Mouse (Mus musculus): ENCODE measurements around the gene Lats1. TPM values are rescaled to one million over a fixed set of nuclear protein-coding genes. Genes with fewer than 3 reads are reported as not detected.

Lats1 gene
- total RNA-seq (2017), result 13.5 to 30.5 TPM (median 15.2 TPM) in 3 replicates

- ATAC-seq (replicated peaks; ENCODE audit: insufficient number of reproducible peaks, low FRiP score, low TSS enrichment, poor library complexity, severe bottlenecking), result peak; percentile 59
Observed at GRCm38 (mm10) chr10:7680731-7681301, at the start of gene Lats1, which contains the start of gene Pcmt1. TSS of gene Lats1 (plus strand) at chr10:7681214. TSS of gene Pcmt1 (minus strand) at chr10:7681136.

- no peak for ATAC-seq (replicated peaks; ENCODE audit: insufficient number of reproducible peaks, low FRiP score, low TSS enrichment, poor library complexity, severe bottlenecking)
Observed at GRCm38 (mm10) chr10:7640366-7640765, 40.6 kb upstream of the Lats1 start.

GRCm38 (mm10) chr10:7645911-7646310 is 35.1 kb upstream of the Lats1 start:
- no peak for ATAC-seq (replicated peaks; ENCODE audit: insufficient number of reproducible peaks, low FRiP score, low TSS enrichment, poor library complexity, severe bottlenecking)

- no peak for ATAC-seq (replicated peaks; ENCODE audit: insufficient number of reproducible peaks, low FRiP score, low TSS enrichment, poor library complexity, severe bottlenecking)
Observed at GRCm38 (mm10) chr10:7649059-7649458, 32.0 kb upstream of the Lats1 start.

GRCm38 (mm10) chr10:7651057-7651456 is 30.0 kb upstream of the Lats1 start:
- no peak for ATAC-seq (replicated peaks; ENCODE audit: insufficient number of reproducible peaks, low FRiP score, low TSS enrichment, poor library complexity, severe bottlenecking)

GRCm38 (mm10) chr10:7662471-7663141 is 18.4 kb upstream of the Lats1 start:
- ATAC-seq (replicated peaks; ENCODE audit: insufficient number of reproducible peaks, low FRiP score, low TSS enrichment, poor library complexity, severe bottlenecking), result peak; percentile 45

GRCm38 (mm10) chr10:7663159-7664026 is 17.6 kb upstream of the Lats1 start:
- peak; percentile 37 for ATAC-seq (replicated peaks; ENCODE audit: insufficient number of reproducible peaks, low FRiP score, low TSS enrichment, poor library complexity, severe bottlenecking)

GRCm38 (mm10) chr10:7664027-7664526 is 16.9 kb upstream of the Lats1 start:
- ATAC-seq (replicated peaks; ENCODE audit: insufficient number of reproducible peaks, low FRiP score, low TSS enrichment, poor library complexity, severe bottlenecking), result no peak

GRCm38 (mm10) chr10:7664889-7665288 is 16.1 kb upstream of the Lats1 start:
- ATAC-seq (replicated peaks; ENCODE audit: insufficient number of reproducible peaks, low FRiP score, low TSS enrichment, poor library complexity, severe bottlenecking), result no peak

GRCm38 (mm10) chr10:7667342-7667802 is 13.6 kb upstream of the Lats1 start, which contains the start of gene Nup43:
TSS of gene Nup43 (plus strand) at chr10:7667503.
- ATAC-seq (replicated peaks; ENCODE audit: insufficient number of reproducible peaks, low FRiP score, low TSS enrichment, poor library complexity, severe bottlenecking), result peak; percentile 87

GRCm38 (mm10) chr10:7673673-7674072 is 7.3 kb upstream of the Lats1 start:
- ATAC-seq (replicated peaks; ENCODE audit: insufficient number of reproducible peaks, low FRiP score, low TSS enrichment, poor library complexity, severe bottlenecking), result peak; percentile 85

- ATAC-seq (replicated peaks; ENCODE audit: insufficient number of reproducible peaks, low FRiP score, low TSS enrichment, poor library complexity, severe bottlenecking), result peak; percentile 38; the same call in 1 of the 2 replicates
Observed at GRCm38 (mm10) chr10:7681343-7682025, 470 bp downstream of the Lats1 start.

GRCm38 (mm10) chr10:7682249-7682648 is 1.2 kb downstream of the Lats1 start:
- ATAC-seq (replicated peaks; ENCODE audit: insufficient number of reproducible peaks, low FRiP score, low TSS enrichment, poor library complexity, severe bottlenecking), result no peak

- ATAC-seq (replicated peaks; ENCODE audit: insufficient number of reproducible peaks, low FRiP score, low TSS enrichment, poor library complexity, severe bottlenecking), result no peak
Observed at GRCm38 (mm10) chr10:7686902-7687301, 5.9 kb downstream of the Lats1 start.

- ATAC-seq (replicated peaks; ENCODE audit: insufficient number of reproducible peaks, low FRiP score, low TSS enrichment, poor library complexity, severe bottlenecking), result 0 out of 2 replicates have a peak, but pooled peaks have one; percentile 61
Observed at GRCm38 (mm10) chr10:7695286-7695685, 14.3 kb downstream of the Lats1 start.

GRCm38 (mm10) chr10:7700120-7700519 is 19.1 kb downstream of the Lats1 start:
- no peak for ATAC-seq (replicated peaks; ENCODE audit: insufficient number of reproducible peaks, low FRiP score, low TSS enrichment, poor library complexity, severe bottlenecking)

GRCm38 (mm10) chr10:7702586-7702985 is 21.6 kb downstream of the Lats1 start:
- ATAC-seq (replicated peaks; ENCODE audit: insufficient number of reproducible peaks, low FRiP score, low TSS enrichment, poor library complexity, severe bottlenecking), result no peak

GRCm38 (mm10) chr10:7710121-7710520 is 29.1 kb downstream of the Lats1 start:
- ATAC-seq (replicated peaks; ENCODE audit: insufficient number of reproducible peaks, low FRiP score, low TSS enrichment, poor library complexity, severe bottlenecking), result no peak
